ENCODE assay signal across 9 mouse cellular contexts in genomic region chr6:124918890-124919627, GRCm38 (mm10). TPM values are rescaled to one million over a fixed set of nuclear protein-coding genes. Genes with fewer than 3 reads are reported as not detected.
DNase-seq lines count a peak whose midpoint lies in the region; ATAC-seq and TF ChIP-seq lines count a peak whose summit lies in the region.
"Had no signal": no experiment of that assay in that cellular context is flagged by ENCODE, and none has a peak within 500 bp of the region (broad histone marks: within the 10 kb centered on the region; RNA-seq: fewer than 3 reads in every experiment).

No protein-coding gene starts in this region.

- peaks cover 62% of the 10 kb centered on the region for H3K4me1 ChIP-seq in heart, embryonic 10.5 days
- peaks cover 24 to 45% of the 10 kb centered on the region in 2 experiments for H3K4me1 ChIP-seq in MEL (ENCODE audit: control insufficient read depth in 1 of 2, insufficient read depth in 2 of 2, low read length in 2 of 2)

- no peak for TF ChIP-seq RAD21 in MEL (IDR thresholded peaks at IDR 0.05; ENCODE audit: low read depth, low read length)

- intact Hi-C loops in heart, postnatal 10 days (cut with DNase I), result loop anchor here (5.0 kb wide), 1 partner anchor 62 kb away; the partner anchor contains the start of gene P3h3

- no peak for TF ChIP-seq POLR2A in MEL (IDR thresholded peaks at IDR 0.05; ENCODE audit: control insufficient read depth in 1 of 2, insufficient read depth in 1 of 2, low read depth in 1 of 2, low read length in 2 of 2, poor library complexity in 1 of 2)

- H3K36me3 ChIP-seq in heart, embryonic 10.5 days, result peaks cover 13% of the 10 kb centered on the region
- peaks cover 0 to 33% of the 10 kb centered on the region in 2 experiments; a peak in 2 of 4 replicates for H3K36me3 ChIP-seq in MEL (ENCODE audit: control insufficient read depth in 1 of 2, insufficient read depth in 2 of 2, low read length in 2 of 2)

- TF ChIP-seq CTCF in MEL (IDR thresholded peaks at IDR 0.05 in 2 of 3, conservative IDR thresholded peaks at IDR 0.05 in 1 of 3; ENCODE audit: control insufficient read depth in 1 of 3, insufficient read depth in 1 of 3, low read depth in 2 of 3, low read length in 3 of 3, poor library complexity in 1 of 3, severe bottlenecking in 1 of 3), result no peak

- H3K27ac ChIP-seq in heart, embryonic 10.5 days, result peak overlapping the region; percentile 99
- no peak overlapping the region for H3K27ac ChIP-seq in MEL (ENCODE audit: control insufficient read depth, low read depth, low read length)

- TF ChIP-seq EP300 in MEL (IDR thresholded peaks at IDR 0.05; ENCODE audit: low read depth in 1 of 2, low read length in 2 of 2), result no peak

- WGBS in heart, embryonic 10.5 days, result 24% methylated on average over 13 of the region's 14 CpGs

- DNase-seq in heart, embryonic 10.5 days (ENCODE audit: low spot score), result no peak
- no peak for DNase-seq in heart, postnatal 10 days
- peak; percentile 59 for DNase-seq in MEL (ENCODE audit: low read depth, low spot score)
- DNase-seq in heart, postnatal 4 days, result peak; percentile 3
- DNase-seq in lung, postnatal 36 days, result peak; percentile 33
- no peak for DNase-seq in retina, postnatal 1 day
- DNase-seq in thymus, postnatal 4 days, result no peak

- peak overlapping the region; percentile 97 for H3K4me3 ChIP-seq in heart, embryonic 10.5 days
- H3K4me3 ChIP-seq in MEL (ENCODE audit: control insufficient read depth in 1 of 2, insufficient read depth in 1 of 2, low read depth in 2 of 2, low read length in 2 of 2), result peak overlapping the region in 1 of 2 experiments; percentile 39; a peak in 2 of 4 replicates

- H3K79me2 ChIP-seq in MEL (ENCODE audit: control insufficient read depth, insufficient read depth, low read length, poor library complexity), result peaks cover 6% of the 10 kb centered on the region; the same call in 1 of the 2 replicates

- H3K9me3 ChIP-seq in heart, embryonic 10.5 days, result no peaks in the 10 kb centered on the region
- no peaks in the 10 kb centered on the region for H3K9me3 ChIP-seq in MEL (replicated peaks; ENCODE audit: insufficient read depth, low read length)
- H3K9me3 ChIP-seq: megakaryocyte, embryonic 14.5 days had no signal

- no peaks in the 10 kb centered on the region for H3K27me3 ChIP-seq in heart, embryonic 10.5 days (ENCODE audit: insufficient read depth, poor library complexity, severe bottlenecking)
- H3K27me3 ChIP-seq in MEL (ENCODE audit: control insufficient read depth in 1 of 2, insufficient read depth in 2 of 2, low read length in 2 of 2), result no peaks in the 10 kb centered on the region

- peak overlapping the region; percentile 14; the same call in 1 of the 2 replicates for H3K9ac ChIP-seq in MEL (ENCODE audit: control insufficient read depth, low read depth, low read length, poor library complexity, severe bottlenecking)

- no peak for ATAC-seq in megakaryocyte progenitor cell, adult 5-6 weeks (replicated peaks; ENCODE audit: poor library complexity)

TF ChIP-seq in MEL, 35 proteins besides CTCF, POLR2A, EP300 and RAD21:
- TF ChIP-seq ELF1 (IDR thresholded peaks at IDR 0.05; ENCODE audit: low read depth, low read length) (no peak), MAX (IDR thresholded peaks at IDR 0.05; ENCODE audit: low read length) (0 out of 2 replicates have a peak, but pooled peaks have one; percentile 5), JUND (IDR thresholded peaks at IDR 0.05; ENCODE audit: low read depth, low read length) (no peak)

RNA-seq across cellular contexts. Expression of gene Ptms, which starts 0.8 kb away (rescaled TPM):
- polyA plus RNA-seq in heart, embryonic 10.5 days (2016; fragmentation: Nextera tagmentation; extraction: Ambion mirVana), result 123 and 174 TPM in 2 replicates
- 100 to 1,000 TPM; 516 to 532 TPM for total RNA-seq in heart, postnatal 10 days (2021)
- total RNA-seq in MEL (2012; rRNA removed), result 19.8 and 31.8 TPM in 2 replicates
- polyA plus RNA-seq in MEL (2012; ENCODE audit: insufficient read depth in 1 of 2, insufficient read length in 2 of 2, low read depth in 1 of 2, low replicate concordance in 2 of 2, missing spikeins in 1 of 2), result 100 to 1,000 TPM in 1 of 2 experiments, not detected in 1; 177 TPM
- 100 to 1,000 TPM; 549 to 587 TPM for total RNA-seq in heart, postnatal 4 days (2021)
- total RNA-seq in megakaryocyte progenitor cell, adult 5-6 weeks (2015), result 15.9 and 18.8 TPM in 2 replicates
- 14.0 and 26.1 TPM in 2 replicates for total RNA-seq in megakaryocyte progenitor cell, adult 5-6 weeks (2017)

RNA-seq across cellular contexts. Expression of gene Lag3, which starts 7.6 kb away (rescaled TPM):
- 1.2 and 2.8 TPM in 2 replicates for polyA plus RNA-seq in heart, embryonic 10.5 days (2016; fragmentation: Nextera tagmentation; extraction: Ambion mirVana)
- under 1 TPM; 0.72 to 0.84 TPM for total RNA-seq in heart, postnatal 10 days (2021)
- total RNA-seq in MEL (2012; rRNA removed), result 0.16 and 0.35 TPM in 2 replicates
- polyA plus RNA-seq in MEL (2012; ENCODE audit: insufficient read depth in 1 of 2, insufficient read length in 2 of 2, low read depth in 1 of 2, low replicate concordance in 2 of 2, missing spikeins in 1 of 2), result 1 to 10 TPM in 1 of 2 experiments, not detected in 1; 1.3 TPM
- total RNA-seq in heart, postnatal 4 days (2021), result 1 to 10 TPM in 1 of 2 experiments, under 1 TPM in 1; 0.68 to 1.0 TPM
- total RNA-seq in megakaryocyte progenitor cell, adult 5-6 weeks (2015), result 0.81 and 1.3 TPM in 2 replicates
- 0.08 and 1.0 TPM in 2 replicates for total RNA-seq in megakaryocyte progenitor cell, adult 5-6 weeks (2017)

RNA-seq across cellular contexts. Expression of gene Mlf2, which starts 12.1 kb away (rescaled TPM):
- 363 and 402 TPM in 2 replicates for polyA plus RNA-seq in heart, embryonic 10.5 days (2016; fragmentation: Nextera tagmentation; extraction: Ambion mirVana)
- total RNA-seq in heart, postnatal 10 days (2021), result 100 to 1,000 TPM; 231 to 236 TPM
- total RNA-seq in MEL (2012; rRNA removed), result 133 and 154 TPM in 2 replicates
- polyA plus RNA-seq in MEL (2012; ENCODE audit: insufficient read depth in 1 of 2, insufficient read length in 2 of 2, low read depth in 1 of 2, low replicate concordance in 2 of 2, missing spikeins in 1 of 2), result 100 to 1,000 TPM in 1 of 2 experiments, not detected in 1; 340 TPM
- total RNA-seq in heart, postnatal 4 days (2021), result 100 to 1,000 TPM; 237 to 239 TPM
- total RNA-seq in megakaryocyte progenitor cell, adult 5-6 weeks (2015), result 71.3 and 82.7 TPM in 2 replicates
- 57.0 and 58.8 TPM in 2 replicates for total RNA-seq in megakaryocyte progenitor cell, adult 5-6 weeks (2017)

RNA-seq across cellular contexts. Expression of gene Cd4, which starts 31.0 kb away (rescaled TPM):
- 0.05 TPM in 1 of 2 replicates, not detected in the other for polyA plus RNA-seq in heart, embryonic 10.5 days (2016; fragmentation: Nextera tagmentation; extraction: Ambion mirVana)
- 1 to 10 TPM; 1.2 to 2.1 TPM for total RNA-seq in heart, postnatal 10 days (2021)
- total RNA-seq in MEL (2012; rRNA removed), result not detected in 2 replicates
- not detected for polyA plus RNA-seq in MEL (2012; ENCODE audit: insufficient read depth in 1 of 2, insufficient read length in 2 of 2, low read depth in 1 of 2, low replicate concordance in 2 of 2, missing spikeins in 1 of 2)
- total RNA-seq in heart, postnatal 4 days (2021), result under 1 TPM; 0.41 to 0.55 TPM
- 0.42 and 1.0 TPM in 2 replicates for total RNA-seq in megakaryocyte progenitor cell, adult 5-6 weeks (2015)
- 0.08 and 1.0 TPM in 2 replicates for total RNA-seq in megakaryocyte progenitor cell, adult 5-6 weeks (2017)

RNA-seq across cellular contexts. Expression of gene Cops7a, which starts 46.3 kb away (rescaled TPM):
- 173 and 178 TPM in 2 replicates for polyA plus RNA-seq in heart, embryonic 10.5 days (2016; fragmentation: Nextera tagmentation; extraction: Ambion mirVana)
- total RNA-seq in heart, postnatal 10 days (2021), result 100 to 1,000 TPM; 102 to 108 TPM
- 75.1 and 85.0 TPM in 2 replicates for total RNA-seq in MEL (2012; rRNA removed)
- polyA plus RNA-seq in MEL (2012; ENCODE audit: insufficient read depth in 1 of 2, insufficient read length in 2 of 2, low read depth in 1 of 2, low replicate concordance in 2 of 2, missing spikeins in 1 of 2), result 100 to 1,000 TPM in 1 of 2 experiments, not detected in 1; 150 TPM
- 100 to 1,000 TPM; 107 to 110 TPM for total RNA-seq in heart, postnatal 4 days (2021)
- total RNA-seq in megakaryocyte progenitor cell, adult 5-6 weeks (2015), result 86.3 and 90.2 TPM in 2 replicates
- total RNA-seq in megakaryocyte progenitor cell, adult 5-6 weeks (2017), result 56.1 and 61.8 TPM in 2 replicates

Comparison
In these comparisons a context has a peak if more than half of its experiments do, and no peak if none do; other contexts are left out.
1. DNase-seq: peak in MEL (single experiment), heart, postnatal 4 days (single experiment) and lung, postnatal 36 days (single experiment); none in heart, embryonic 10.5 days (single experiment), heart, postnatal 10 days (0 of 2), retina, postnatal 1 day (single experiment) and thymus, postnatal 4 days (single experiment).
2. RNA of gene Ptms, which starts 0.8 kb away (total RNA-seq): 549 to 587 TPM in heart, postnatal 4 days and 516 to 532 TPM in heart, postnatal 10 days; 19.8 to 31.8 TPM in MEL and 14.0 to 26.1 TPM in megakaryocyte progenitor cell, adult 5-6 weeks; every median in the first group is over 10 times any median in the second.